Mouse (Mus musculus): ENCODE data around the gene Hjurp. TPM values are rescaled to one million over a fixed set of nuclear protein-coding genes. Genes with fewer than 3 reads are reported as not detected.
A peak's percentile ranks its signal among the peaks of the same experiment; 100 is the strongest.

Hjurp gene
- total RNA-seq (2017) = 186 and 205 TPM in 2 replicates

DNA sequence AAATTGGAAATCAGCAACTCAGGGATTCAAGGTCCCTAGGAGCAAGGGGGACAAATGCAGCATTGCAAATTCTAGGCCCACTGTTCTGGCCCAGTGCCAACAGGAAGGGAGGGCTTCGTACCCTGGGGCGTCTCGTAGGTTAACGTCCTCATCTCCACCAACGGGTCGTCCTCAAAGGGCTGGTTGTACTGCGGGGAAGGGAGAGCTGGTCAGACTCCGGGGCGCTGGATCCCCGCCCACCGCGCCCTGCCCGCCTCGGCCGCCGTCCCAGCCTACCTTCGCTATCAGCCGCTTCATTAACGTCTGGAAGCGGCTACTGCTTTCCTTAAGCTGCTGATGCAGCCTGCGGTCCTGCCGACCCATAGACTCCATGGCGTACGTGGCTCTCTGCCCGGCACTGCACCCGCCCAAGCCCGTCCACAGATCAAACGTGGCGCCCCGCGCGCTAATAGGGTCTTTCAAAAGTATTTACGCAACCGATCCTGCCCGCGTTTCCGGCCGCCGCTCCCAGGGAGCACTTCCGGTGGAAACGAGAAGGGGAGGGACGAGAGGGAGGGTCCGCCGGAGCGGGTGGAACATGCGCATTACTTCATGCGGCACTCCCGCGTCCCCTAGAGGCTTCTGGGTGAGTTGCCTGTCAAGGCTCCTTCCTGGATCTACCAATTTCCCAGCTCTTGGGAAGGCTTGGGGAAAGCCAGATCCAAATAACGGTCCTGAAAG lies at the start of gene Hjurp, which contains the start of gene Trpm8:
TSS of gene Hjurp (minus strand) at position 536 of the 720 bp plus-strand sequence.
TSS of gene Trpm8 (plus strand) at position 564 of the 720 bp plus-strand sequence.
- ATAC-seq (replicated peaks; ENCODE audit: low read depth, poor library complexity, severe bottlenecking) = peak; percentile 79

DNA sequence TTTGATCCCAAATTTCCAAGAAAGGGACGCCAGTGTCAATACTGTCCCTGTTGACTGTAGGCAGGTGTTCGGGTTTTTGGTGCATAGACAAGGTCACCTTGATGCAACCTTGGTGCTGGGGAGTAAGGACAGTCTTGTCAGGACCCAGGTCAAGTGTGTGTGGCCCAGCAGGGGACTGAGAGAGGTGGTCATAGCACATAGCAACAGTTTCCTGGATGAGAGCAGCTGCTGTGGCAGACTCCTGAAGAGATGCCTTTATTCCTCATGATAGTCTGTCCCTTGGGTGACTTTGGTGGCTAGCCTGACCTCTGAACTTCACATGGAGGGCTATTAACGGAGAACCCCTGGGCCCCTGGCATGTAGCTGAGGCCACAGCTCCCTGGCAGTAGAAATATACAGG lies 45.7 kb upstream of the Hjurp start:
- ATAC-seq (replicated peaks; ENCODE audit: low read depth, poor library complexity, severe bottlenecking) = no peak

DNA sequence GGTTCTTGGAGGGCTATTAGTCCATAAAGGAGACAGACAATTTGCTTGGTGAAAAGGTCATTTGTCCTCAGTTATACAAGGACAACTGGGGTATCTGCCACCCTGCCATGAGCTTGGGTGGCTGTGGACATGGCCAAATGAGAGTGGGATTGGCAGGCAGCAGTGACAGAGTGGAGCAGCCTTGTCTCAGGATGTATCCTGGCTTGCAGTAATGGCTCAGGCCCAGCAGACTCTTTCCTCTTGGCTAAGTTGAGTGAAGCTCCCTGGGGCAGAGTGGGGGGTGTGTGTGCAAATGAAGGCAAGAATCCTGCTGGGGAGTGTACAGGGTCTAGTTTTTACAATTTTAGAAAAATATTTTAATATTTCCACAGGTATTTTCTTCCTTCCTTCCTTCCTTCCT lies 44.7 kb upstream of the Hjurp start:
- ATAC-seq (replicated peaks; ENCODE audit: low read depth, poor library complexity, severe bottlenecking) = no peak

DNA sequence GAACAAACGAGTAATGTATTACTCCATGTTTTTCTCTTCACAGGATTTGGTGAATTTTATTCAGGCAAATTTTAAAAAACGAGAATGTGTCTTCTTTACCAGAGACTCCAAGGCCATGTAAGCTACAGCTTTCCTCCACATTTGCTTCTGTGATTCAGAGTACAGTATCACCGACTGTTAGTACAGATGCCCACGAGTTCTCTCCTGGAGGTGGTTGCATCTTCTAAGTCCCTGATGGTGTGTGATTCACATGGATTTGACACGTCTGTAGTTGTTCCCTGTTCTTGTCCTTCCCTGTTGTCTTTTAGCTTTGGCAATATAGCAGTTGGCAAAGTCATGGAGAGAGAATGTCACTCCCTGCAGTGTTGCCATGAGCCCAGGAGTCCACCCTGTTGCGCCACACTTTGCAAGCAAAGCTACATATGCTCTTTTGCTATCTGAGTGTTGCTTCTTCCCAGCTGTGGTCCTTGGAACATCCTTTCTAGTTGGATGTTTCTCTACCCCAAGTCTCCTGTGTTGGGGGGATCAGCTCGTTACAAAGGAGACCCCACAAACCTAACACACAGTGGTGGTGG lies 43.5 kb upstream of the Hjurp start:
- no peak for ATAC-seq (replicated peaks; ENCODE audit: low read depth, poor library complexity, severe bottlenecking)

DNA sequence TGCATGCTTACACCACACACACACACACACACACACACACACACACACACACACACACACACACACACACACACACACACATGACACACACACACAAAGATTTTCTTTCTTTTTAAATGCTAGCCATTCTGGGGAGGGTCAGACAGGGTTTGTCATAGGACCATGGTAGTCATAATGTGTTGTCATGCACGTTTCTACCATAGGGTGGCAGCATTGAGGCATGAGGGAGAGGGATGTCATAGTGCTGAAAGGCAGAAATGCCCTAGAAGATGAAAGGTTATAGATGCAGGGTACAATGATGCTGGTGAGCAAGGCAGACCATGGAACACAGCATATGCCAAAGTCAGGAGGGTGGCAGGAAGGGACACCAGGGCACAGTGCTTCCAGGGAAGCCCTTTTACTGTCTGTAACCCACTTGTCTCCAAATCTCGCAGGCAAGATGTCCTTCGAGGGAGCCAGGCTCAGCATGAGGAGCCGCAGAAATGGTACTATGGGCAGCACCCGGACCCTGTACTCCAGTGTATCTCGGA lies 41.2 kb upstream of the Hjurp start:
- peak; percentile 86; the same call in 1 of the 2 replicates for ATAC-seq (replicated peaks; ENCODE audit: low read depth, poor library complexity, severe bottlenecking)

DNA sequence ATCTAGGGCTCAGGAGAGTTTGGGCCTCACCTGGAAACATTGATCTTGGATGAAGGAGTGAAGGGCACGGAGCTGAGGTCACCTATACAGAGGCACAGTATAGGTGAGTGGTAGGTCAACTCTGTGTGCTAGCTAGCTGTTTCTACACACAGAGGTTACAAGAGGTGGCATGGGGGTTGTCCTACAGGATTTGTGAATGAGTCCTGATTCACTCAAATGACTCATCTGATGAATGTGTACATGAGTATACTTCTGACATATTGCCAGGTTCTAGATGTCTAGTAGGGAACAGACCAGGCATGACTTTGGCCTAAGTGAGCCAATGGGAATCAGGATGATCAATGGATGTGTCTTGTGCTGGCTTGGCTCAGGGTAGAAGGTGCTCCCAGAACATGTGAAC lies 39.8 kb upstream of the Hjurp start:
- no peak for ATAC-seq (replicated peaks; ENCODE audit: low read depth, poor library complexity, severe bottlenecking)

DNA sequence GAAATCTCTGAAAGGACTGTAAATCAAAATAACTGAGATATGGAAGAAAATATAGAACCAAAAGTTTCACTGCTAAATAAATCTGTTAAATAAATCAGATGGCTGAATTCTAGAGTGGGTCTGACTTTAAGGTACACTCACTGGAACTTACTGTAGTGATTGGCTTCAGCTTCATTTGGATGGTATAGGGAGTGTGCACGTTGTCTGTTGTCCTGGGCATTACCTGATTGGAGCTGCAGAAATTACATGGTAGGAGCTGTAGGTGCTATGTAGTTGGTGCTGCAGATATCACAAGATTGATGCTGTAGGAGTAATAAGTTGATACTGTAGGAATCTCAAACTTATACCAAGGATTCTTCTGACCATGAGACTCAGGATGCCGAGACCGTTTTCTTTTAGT lies 32.9 kb upstream of the Hjurp start:
- no peak for ATAC-seq (replicated peaks; ENCODE audit: low read depth, poor library complexity, severe bottlenecking)

DNA sequence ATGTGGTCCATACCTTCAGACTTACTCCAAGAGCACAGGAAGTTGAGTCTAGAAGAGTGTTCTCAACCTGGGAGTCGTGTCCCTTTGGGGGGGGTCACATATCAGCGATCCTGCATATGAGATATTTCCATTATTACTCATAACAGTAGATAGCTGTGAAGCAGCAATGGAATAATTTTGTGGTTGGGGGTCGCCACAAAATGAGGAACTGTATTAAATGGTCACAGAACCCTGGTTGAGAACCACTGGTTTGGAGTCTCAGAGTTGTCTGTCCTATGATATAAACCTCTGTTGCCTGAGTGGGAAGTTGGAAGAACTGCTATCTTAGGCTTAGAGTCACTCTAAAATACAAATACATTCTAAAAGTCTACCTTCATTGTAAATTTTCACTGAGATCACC lies 32.5 kb upstream of the Hjurp start:
- ATAC-seq (replicated peaks; ENCODE audit: low read depth, poor library complexity, severe bottlenecking) = peak; percentile 43

DNA sequence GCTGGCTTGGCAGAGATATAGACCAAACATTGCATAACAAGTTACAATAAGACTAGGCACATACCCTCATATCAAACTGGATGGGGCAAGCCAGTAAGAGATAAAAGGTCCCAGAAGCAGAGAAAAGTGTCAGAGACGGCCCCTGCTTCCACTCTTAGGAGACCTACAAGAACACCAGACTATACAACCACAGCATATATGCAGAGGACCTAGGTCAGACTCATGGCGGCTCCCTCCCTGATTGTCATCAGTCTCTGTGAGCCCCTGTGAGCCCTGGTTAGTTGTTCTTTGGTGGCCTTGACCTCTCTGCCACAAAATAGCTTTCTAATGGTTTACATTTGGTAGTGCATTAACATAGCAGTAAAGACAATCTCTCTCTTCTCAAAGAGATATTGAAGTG lies 31.6 kb upstream of the Hjurp start:
- no peak for ATAC-seq (replicated peaks; ENCODE audit: low read depth, poor library complexity, severe bottlenecking)

DNA sequence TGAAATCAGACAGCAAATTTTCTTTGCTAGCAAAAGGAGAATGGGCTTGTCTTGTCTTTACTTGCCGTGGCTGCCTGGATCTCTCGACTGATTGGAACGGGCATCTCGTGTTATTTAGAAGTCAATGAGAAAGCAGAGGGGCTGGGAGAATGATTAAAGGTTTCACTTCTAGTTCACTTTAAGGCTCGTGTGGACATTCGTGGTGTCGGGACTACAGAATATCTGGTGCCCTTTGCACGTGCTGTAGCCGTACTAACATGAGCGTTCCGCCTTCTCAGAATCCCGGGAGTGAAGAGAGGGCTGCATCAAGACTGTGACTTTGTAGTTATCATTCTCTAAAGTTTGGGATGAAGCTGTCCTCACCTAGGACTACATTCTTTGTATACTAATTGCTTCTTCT lies 29.7 kb upstream of the Hjurp start:
- ATAC-seq (replicated peaks; ENCODE audit: low read depth, poor library complexity, severe bottlenecking) = no peak

DNA sequence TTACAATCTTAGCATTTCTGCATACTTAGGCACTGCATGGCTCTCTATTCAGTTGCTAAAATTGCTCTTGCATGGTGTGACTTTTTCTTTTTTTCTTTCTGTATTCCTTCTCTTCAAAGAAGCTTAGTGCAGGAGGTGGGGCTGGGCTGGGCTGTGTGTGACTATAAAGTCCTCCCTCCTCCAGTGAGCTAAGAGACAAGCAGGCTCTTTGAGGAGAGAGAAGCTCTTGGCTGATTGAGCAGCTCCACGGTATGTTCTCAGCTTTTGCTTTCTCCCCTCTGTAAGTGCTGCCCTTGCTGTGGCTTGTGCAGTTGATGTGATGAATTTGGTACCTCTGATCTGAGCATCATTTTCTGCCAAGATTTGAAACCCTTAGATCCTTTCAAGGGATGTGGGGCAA lies 29.1 kb upstream of the Hjurp start:
- ATAC-seq (replicated peaks; ENCODE audit: low read depth, poor library complexity, severe bottlenecking) = no peak

DNA sequence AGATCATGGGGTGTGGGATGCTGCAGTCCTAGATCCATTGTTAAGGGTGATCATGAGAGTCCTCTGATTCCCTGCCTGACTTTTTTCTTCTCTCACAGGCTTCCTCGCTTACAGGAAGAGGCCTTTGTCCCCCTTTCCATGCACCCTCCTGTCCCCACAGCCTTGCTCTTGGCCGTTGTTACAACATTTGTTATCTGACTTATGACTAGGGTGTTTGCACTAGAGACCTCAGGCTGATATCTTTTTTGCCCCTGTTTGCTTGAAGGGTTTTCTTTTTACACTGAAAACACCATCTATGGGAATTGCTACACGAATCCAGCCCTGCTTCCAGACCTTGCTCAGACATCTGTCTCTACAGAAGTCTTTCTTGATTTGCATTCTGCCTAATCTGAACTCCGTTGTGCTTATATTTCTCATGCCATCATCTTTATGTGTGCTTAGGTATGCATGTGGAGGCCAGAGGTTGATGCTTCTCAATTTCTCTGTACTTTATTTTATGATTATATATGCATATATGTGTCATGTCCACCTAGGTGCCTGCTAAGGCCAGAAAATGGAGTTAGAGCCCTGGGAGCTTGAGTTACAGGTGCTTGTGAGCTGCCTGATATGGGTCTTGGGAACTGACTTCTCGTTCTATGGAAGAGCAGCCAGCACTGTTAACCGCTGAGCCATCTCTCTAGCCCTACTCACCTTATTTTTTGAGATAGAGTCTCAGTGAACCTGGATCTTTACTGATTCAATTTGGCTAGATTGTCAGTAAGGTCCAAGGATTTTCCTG lies 27.8 kb upstream of the Hjurp start:
- ATAC-seq (replicated peaks; ENCODE audit: low read depth, poor library complexity, severe bottlenecking) = no peak

DNA sequence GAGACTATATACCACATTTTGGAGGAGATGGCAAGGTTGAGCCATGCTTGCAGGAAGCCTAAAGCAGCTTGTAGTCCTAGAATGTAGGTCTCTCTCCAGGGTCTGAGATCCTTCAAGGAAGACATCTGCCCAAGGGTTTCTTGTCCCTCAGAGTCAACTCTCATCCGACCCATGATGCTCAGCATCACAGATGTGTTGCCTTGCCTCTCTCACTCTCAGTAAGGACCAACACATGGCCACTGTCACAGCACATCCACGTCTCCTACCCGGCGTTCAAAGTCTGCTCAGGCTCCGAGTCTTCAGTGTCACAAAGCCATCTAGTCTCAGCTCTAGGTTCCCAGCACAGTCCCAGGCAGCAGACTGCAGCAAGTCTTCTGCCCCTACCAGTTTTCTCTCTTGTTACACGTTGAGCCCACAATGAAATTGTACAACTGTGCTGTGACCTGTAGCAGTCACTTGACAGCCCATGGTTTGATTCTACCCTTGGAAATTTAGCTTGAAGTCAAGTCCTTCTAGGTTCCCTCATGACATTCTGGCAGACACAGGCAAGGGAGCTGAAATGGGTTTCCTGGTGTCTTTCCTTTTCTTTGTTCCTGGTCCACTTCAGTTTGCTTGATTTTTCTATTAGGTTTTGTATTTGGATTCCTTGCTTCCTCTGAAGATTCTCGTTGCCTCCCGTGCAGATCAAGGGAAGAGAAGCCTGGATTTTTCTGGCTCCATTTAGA lies 27.0 kb upstream of the Hjurp start:
- ATAC-seq (replicated peaks; ENCODE audit: low read depth, poor library complexity, severe bottlenecking) = no peak

DNA sequence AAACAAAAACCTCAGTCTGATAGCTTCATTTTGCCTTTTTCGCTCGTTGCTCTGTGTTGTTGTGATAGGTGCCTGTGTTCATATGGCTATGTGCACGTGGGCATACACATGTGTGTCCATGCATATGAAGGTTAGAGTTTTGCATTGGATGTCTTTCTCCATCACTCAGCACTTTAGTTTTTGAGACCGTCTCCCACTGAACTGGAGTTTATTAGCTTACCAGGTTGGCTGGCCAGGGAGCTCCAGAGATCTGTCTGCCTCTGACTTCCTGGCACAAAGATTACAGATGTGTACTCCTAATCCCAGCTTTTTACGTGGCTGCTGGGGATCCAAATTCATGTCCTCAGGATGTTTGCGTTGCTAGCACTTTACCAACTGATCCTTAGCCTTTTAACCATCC lies 26.3 kb upstream of the Hjurp start:
- no peak for ATAC-seq (replicated peaks; ENCODE audit: low read depth, poor library complexity, severe bottlenecking)

DNA sequence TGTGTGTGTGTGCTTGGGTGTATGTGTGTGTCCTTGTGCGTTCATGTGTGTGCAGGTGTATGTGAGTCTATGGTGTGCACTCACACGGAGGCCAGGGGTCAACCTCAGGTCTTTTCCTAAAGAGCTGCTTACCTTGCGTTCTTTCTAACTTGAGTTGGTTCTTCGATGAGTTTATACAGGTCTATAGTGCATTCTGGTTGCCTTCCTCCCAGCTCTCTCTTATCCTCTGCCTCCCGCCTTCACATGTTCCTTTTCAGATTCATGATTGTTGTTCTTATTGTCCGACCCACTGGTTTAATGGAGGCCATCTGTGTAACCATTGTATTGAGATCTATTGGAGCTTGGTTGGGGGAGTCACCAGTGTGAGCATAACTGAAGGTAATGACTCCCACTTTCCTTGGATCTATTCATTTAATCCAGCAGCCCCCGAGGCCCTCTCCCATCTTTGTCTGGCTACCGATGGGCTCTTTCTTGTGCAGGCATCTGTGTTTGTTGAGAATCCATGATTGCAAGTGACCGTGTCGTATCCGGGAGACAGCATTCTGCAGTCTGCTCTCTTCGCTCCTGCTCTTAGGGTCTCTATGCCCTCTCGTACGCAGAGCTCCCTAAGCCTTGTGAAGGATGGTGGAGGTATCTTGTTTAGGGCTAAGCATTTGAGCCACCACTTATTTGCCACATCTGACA lies 24.8 kb upstream of the Hjurp start:
- ATAC-seq (replicated peaks; ENCODE audit: low read depth, poor library complexity, severe bottlenecking) = no peak

DNA sequence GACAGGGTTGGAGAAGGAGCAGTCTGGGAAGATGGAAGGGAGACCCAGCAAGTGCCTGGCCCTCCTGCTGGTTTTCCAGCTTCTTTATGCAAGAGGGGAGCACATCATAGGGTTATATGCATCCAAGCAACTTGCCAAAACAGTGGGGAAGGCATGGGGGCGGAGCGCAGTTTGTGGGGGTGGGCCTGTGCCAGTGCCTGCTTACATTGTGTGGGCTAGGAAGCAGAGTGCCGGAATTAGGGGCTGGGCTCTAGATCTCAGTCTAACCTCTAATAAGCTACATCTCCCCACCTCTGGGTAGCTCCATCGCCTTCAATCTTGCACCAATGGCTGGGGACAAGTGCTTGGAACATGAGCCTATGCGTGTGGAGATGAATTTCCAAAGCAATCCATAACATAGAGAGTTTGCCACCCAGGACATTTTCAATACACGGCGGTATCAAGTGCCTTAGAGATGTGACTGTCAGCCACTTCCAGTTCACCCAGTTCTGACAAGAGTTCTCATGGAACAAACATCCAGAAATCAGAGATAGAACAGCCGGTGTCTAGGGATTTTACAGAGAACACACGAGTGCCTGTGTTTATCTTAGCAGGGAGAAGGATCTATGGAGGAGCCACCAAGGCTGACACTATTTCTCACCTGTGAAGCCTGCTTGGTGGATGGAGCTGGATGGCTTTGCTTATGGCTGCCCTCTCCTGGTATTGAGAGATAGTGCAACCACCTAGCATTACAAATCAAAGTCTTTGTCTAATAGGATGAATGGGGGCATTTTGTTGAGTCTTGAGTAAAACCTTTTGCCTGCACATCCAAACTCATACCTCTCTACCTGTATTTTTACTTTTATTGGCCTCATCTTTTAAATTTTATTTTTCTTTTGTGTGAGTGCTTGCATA lies 23.9 kb upstream of the Hjurp start:
- ATAC-seq (replicated peaks; ENCODE audit: low read depth, poor library complexity, severe bottlenecking) = peak; percentile 41; the same call in 1 of the 2 replicates

DNA sequence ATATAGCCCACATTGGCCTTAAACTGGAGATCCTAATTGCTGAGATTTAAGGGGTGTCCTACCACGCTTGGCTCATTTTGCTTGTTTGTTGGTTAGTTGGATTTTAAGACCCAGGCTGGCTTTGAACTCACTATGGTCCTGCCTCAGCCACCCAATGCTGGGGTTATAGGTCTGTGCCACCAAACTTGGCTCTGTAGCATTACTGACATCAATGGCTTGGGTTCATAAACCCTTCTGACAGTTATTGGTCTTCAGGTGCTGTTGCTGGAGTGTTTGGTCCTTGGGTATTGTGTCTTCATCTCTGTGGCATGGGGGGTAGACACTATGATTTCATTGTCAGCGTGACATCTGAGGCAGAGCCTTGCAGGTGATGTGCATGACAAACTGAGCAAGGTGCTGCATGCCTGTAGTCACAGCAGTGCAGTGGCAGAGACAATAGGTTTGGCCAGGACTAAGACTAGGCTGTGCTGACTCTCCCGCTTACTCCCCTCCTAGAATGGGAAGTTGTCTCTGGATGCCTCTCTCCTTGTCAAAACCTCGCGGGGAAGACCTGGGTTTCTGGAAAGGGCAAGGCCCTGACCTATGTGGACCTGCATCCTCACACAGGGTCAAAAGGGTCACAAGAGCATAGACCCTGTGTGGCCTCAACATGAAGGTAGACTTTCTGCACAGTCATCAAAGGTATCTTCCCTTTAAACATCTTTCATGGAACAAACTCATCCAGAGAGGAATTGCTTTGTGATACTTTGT lies 23.0 kb upstream of the Hjurp start:
- no peak for ATAC-seq (replicated peaks; ENCODE audit: low read depth, poor library complexity, severe bottlenecking)

DNA sequence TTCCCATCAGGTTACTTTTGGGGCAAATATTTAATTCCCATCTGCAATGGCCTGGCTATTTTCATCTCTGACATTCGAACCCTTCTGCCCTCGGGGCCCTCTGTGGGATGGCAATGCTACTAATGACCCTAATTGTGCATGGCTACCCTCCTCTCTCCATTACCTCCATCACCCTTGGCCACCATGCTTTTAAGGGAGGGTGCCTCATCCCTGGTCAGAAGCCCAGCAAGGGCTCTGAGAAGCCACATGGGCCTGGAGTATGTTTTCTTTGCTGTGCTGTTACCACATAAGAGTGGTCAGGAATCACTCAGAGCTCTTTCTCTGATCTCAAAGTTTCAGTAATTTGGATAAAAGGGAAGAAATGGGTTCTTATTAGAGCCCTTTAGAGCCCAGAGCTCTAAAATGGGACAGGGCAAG lies 22.1 kb upstream of the Hjurp start:
- ATAC-seq (replicated peaks; ENCODE audit: low read depth, poor library complexity, severe bottlenecking) = no peak

Measured in common myeloid progenitor, adult 5-6 weeks (primary cell).